ENCODE assay signal across 27 mouse cellular contexts in genomic region chr1:131299240-131299639, GRCm38 (mm10). TPM values are rescaled to one million over a fixed set of nuclear protein-coding genes. Genes with fewer than 3 reads are reported as not detected.
DNase-seq lines count a peak whose midpoint lies in the region; ATAC-seq lines count a peak whose summit lies in the region.
"Had no signal": no experiment of that assay in that cellular context is flagged by ENCODE, and none has a peak within 500 bp of the region (broad histone marks: within the 10 kb centered on the region; RNA-seq: fewer than 3 reads in every experiment).

No protein-coding gene starts in this region.

- H3K4me1 ChIP-seq in hindbrain, embryonic 15.5 days (replicated peaks), result 0 out of 2 replicates have a peak, but pooled peaks cover 3% of the 10 kb centered on the region
- no peaks in the 10 kb centered on the region for H3K4me1 ChIP-seq in hindbrain, embryonic 12.5 days
- peaks cover 26% of the 10 kb centered on the region for H3K4me1 ChIP-seq in neural tube, embryonic 13.5 days (replicated peaks)
- H3K4me1 ChIP-seq: limb, embryonic 12.5 days; lung, embryonic 15.5 days; midbrain, embryonic 10.5 days; midbrain, embryonic 15.5 days had no signal

- H3K9ac ChIP-seq in hindbrain, embryonic 15.5 days, result no peak overlapping the region
- H3K9ac ChIP-seq in hindbrain, embryonic 12.5 days, result no peak overlapping the region
- no peak overlapping the region for H3K9ac ChIP-seq in neural tube, embryonic 13.5 days
- H3K9ac ChIP-seq: embryonic facial prominence, embryonic 13.5 days; forebrain, embryonic 15.5 days; heart, embryonic 13.5 days; limb, embryonic 12.5 days; lung, embryonic 15.5 days; midbrain, embryonic 15.5 days had no signal

- no peaks in the 10 kb centered on the region for H3K27me3 ChIP-seq in hindbrain, embryonic 15.5 days
- H3K27me3 ChIP-seq in hindbrain, embryonic 12.5 days, result no peaks in the 10 kb centered on the region
- no peaks in the 10 kb centered on the region for H3K27me3 ChIP-seq in neural tube, embryonic 13.5 days
- H3K27me3 ChIP-seq: embryonic facial prominence, embryonic 13.5 days; forebrain, embryonic 15.5 days; heart, embryonic 13.5 days; limb, embryonic 12.5 days; lung, embryonic 15.5 days; midbrain, embryonic 15.5 days had no signal

- WGBS in hindbrain, embryonic 15.5 days, result 40% methylated on average over 3 of the region's 3 CpGs
- 62% methylated on average over 3 of the region's 3 CpGs for WGBS in hindbrain, embryonic 12.5 days
- 17% methylated on average over 3 of the region's 3 CpGs for WGBS in neural tube, embryonic 13.5 days

- no peak overlapping the region for H3K4me2 ChIP-seq in hindbrain, embryonic 15.5 days
- H3K4me2 ChIP-seq in hindbrain, embryonic 12.5 days (replicated peaks), result no peak overlapping the region
- no peak overlapping the region for H3K4me2 ChIP-seq in neural tube, embryonic 13.5 days
- H3K4me2 ChIP-seq: embryonic facial prominence, embryonic 13.5 days; forebrain, embryonic 15.5 days; heart, embryonic 13.5 days; limb, embryonic 12.5 days; liver, embryonic 11.5 days; lung, embryonic 15.5 days; midbrain, embryonic 15.5 days had no signal

- H3K4me3 ChIP-seq in hindbrain, embryonic 15.5 days, result no peak overlapping the region
- no peak overlapping the region for H3K4me3 ChIP-seq in hindbrain, embryonic 12.5 days
- H3K4me3 ChIP-seq in neural tube, embryonic 13.5 days, result no peak overlapping the region
- H3K4me3 ChIP-seq: embryonic facial prominence, embryonic 13.5 days; forebrain, embryonic 10.5 days; forebrain, embryonic 15.5 days; gastrocnemius, adult 2 months; heart, adult 2 months; heart, embryonic 13.5 days; limb, embryonic 12.5 days; lung, embryonic 15.5 days; midbrain, embryonic 10.5 days; midbrain, embryonic 15.5 days had no signal

- ATAC-seq in hindbrain, embryonic 15.5 days (ENCODE audit: low FRiP score, low read depth), result no peak
- no peak for ATAC-seq in hindbrain, embryonic 12.5 days (ENCODE audit: low FRiP score)
- ATAC-seq in neural tube, embryonic 13.5 days (ENCODE audit: low read depth), result 0 out of 2 replicates have a peak, but pooled peaks have one; percentile 19
- ATAC-seq: activated CD4-positive, CD25-positive, alpha-beta regulatory T cell, adult 4 months; forebrain, embryonic 15.5 days; intestine, postnatal 0 days; midbrain, embryonic 15.5 days had no signal

- H3K27ac ChIP-seq in hindbrain, embryonic 15.5 days (replicated peaks), result peak overlapping the region; percentile 51; the same call in 1 of the 2 replicates
- H3K27ac ChIP-seq in hindbrain, embryonic 12.5 days, result no peak overlapping the region
- H3K27ac ChIP-seq in neural tube, embryonic 13.5 days (replicated peaks), result peak overlapping the region; percentile 49
- H3K27ac ChIP-seq: embryonic facial prominence, embryonic 13.5 days; forebrain, embryonic 10.5 days; forebrain, embryonic 15.5 days; gastrocnemius, adult 2 months; heart, adult 2 months; heart, embryonic 13.5 days; limb, embryonic 12.5 days; lung, embryonic 15.5 days; midbrain, embryonic 10.5 days; midbrain, embryonic 15.5 days had no signal

- peak; percentile 36 for DNase-seq in cerebellum, adult 9-11 months
- no peak for DNase-seq in cerebellum, adult 8-10 months
- no peak for DNase-seq in neural tube, embryonic 10.5 days (ENCODE audit: extremely low spot score, low spot score)
- no peak for DNase-seq in ovary, adult 18-20 months (ENCODE audit: low spot score)
- DNase-seq: adrenal gland, adult 2 months; adrenal gland, postnatal 36 days; gastrocnemius, postnatal 36 days; heart, adult 2 months; kidney, postnatal 10 days; retina, postnatal 1 day; right cerebral cortex, postnatal 14 days; thymus, postnatal 14 days had no signal

- peaks cover 36% of the 10 kb centered on the region for H3K36me3 ChIP-seq in hindbrain, embryonic 15.5 days
- H3K36me3 ChIP-seq in hindbrain, embryonic 12.5 days, result peaks cover 36% of the 10 kb centered on the region
- H3K36me3 ChIP-seq in neural tube, embryonic 13.5 days, result peaks cover 53% of the 10 kb centered on the region

- H3K9me3 ChIP-seq in hindbrain, embryonic 15.5 days, result no peaks in the 10 kb centered on the region
- no peaks in the 10 kb centered on the region for H3K9me3 ChIP-seq in hindbrain, embryonic 12.5 days (replicated peaks)
- no peaks in the 10 kb centered on the region for H3K9me3 ChIP-seq in neural tube, embryonic 13.5 days
- H3K9me3 ChIP-seq: embryonic facial prominence, embryonic 13.5 days; forebrain, embryonic 10.5 days; forebrain, embryonic 15.5 days; heart, embryonic 13.5 days; limb, embryonic 12.5 days; lung, embryonic 15.5 days; midbrain, embryonic 10.5 days; midbrain, embryonic 15.5 days had no signal

RNA-seq across cellular contexts. Expression of gene Ikbke, which starts 19.8 kb away (rescaled TPM):
- polyA plus RNA-seq in hindbrain, embryonic 15.5 days (2015; fragmentation: Nextera tagmentation; extraction: Ambion mirVana), result 1.2 and 2.3 TPM in 2 replicates
- 1.8 and 2.6 TPM in 2 replicates for polyA plus RNA-seq in hindbrain, embryonic 12.5 days (2016; fragmentation: Nextera tagmentation; extraction: Ambion mirVana)
- 0.91 and 1.2 TPM in 2 replicates for polyA plus RNA-seq in neural tube, embryonic 13.5 days (2015; fragmentation: Nextera tagmentation; extraction: Ambion mirVana)

RNA-seq across cellular contexts. Expression of gene Rassf5, which starts 54.2 kb away (rescaled TPM):
- 4.8 and 5.7 TPM in 2 replicates for polyA plus RNA-seq in hindbrain, embryonic 15.5 days (2015; fragmentation: Nextera tagmentation; extraction: Ambion mirVana)
- polyA plus RNA-seq in hindbrain, embryonic 12.5 days (2016; fragmentation: Nextera tagmentation; extraction: Ambion mirVana), result 1.8 and 2.4 TPM in 2 replicates
- 2.6 and 3.4 TPM in 2 replicates for polyA plus RNA-seq in neural tube, embryonic 13.5 days (2015; fragmentation: Nextera tagmentation; extraction: Ambion mirVana)
